Mouse (Mus musculus) neural tube, embryonic 12.5 days (tissue): ENCODE measurements around the gene Camta1. TPM values are rescaled to one million over a fixed set of nuclear protein-coding genes. Genes with fewer than 3 reads are reported as not detected.
A peak's percentile ranks its signal among the peaks of the same experiment; 100 is the strongest.

Experiments used
- ATAC-seq: fragments of 200-750 bp; cut with Nextera tagmentation; 2 replicates; pipeline ENCODE4 v1.8.0; 2017; ENCODE audit warnings: low read depth, mild to moderate bottlenecking, moderate TSS enrichment, moderate library complexity; ENCODE audit not compliant: low FRiP score
- H3K27ac ChIP-seq: fragments of 300-500 bp; sonication (generic); 2 replicates; pipeline ENCODE4 v1.5.1; 2016
- H3K27me3 ChIP-seq: fragments of 300-500 bp; sonication (generic); replicated peaks from 2 replicates; pipeline ENCODE4 v1.6.1; 2016; ENCODE audit warnings: mild to moderate bottlenecking
- H3K36me3 ChIP-seq: fragments of 300-500 bp; sonication (generic); 2 replicates; pipeline ENCODE4 v1.6.1; 2016; ENCODE audit warnings: mild to moderate bottlenecking
- H3K4me1 ChIP-seq: fragments of 300-500 bp; sonication (generic); 2 replicates; pipeline ENCODE4 v1.6.1; 2016
- H3K4me2 ChIP-seq: fragments of 300-500 bp; sonication (generic); replicated peaks from 2 replicates; pipeline ENCODE4 v1.6.1; 2016; ENCODE audit warnings: mild to moderate bottlenecking
- H3K4me3 ChIP-seq: fragments of 300-500 bp; sonication (generic); 2 replicates; pipeline ENCODE4 v1.5.1; 2016
- H3K9ac ChIP-seq: fragments of 300-500 bp; sonication (generic); 2 replicates; pipeline ENCODE4 v1.6.1; 2016; ENCODE audit warnings: mild to moderate bottlenecking
- H3K9me3 ChIP-seq: fragments of 300-500 bp; sonication (generic); 2 replicates; pipeline ENCODE4 v1.6.1; 2016; ENCODE audit warnings: mild to moderate bottlenecking
- WGBS: fragments of 180-500 bp; shearing (Covaris S2); methylation state at CpG from one replicate; pipeline ENCODE4 v1.1.7; 2016; 5-methylcytosine and 5-hydroxymethylcytosine counted together
- polyA plus RNA-seq: library from polyadenylated mRNA; unstranded; fragments of >200 nt; fragmentation: Nextera tagmentation; extraction: Ambion mirVana; gene quantifications from 2 replicates; pipeline ENCODE4 v1.2.1, GENCODE M21; 2016

The Camta1 gene
- polyA plus RNA-seq, 1 experiment from 2014 or later = 164 TPM

GRCm38 (mm10) chr4:151437859-151438258 lies 423.8 kb downstream of the Camta1 start:
- Histone ChIP-seq H3K9ac (no peak overlapping the region), H3K4me3 (no peak overlapping the region), H3K27ac (no peak overlapping the region), H3K4me1 (peaks cover 21% of the 10 kb centered on the region), H3K4me2 (no peak overlapping the region), H3K36me3 (no peaks in the 10 kb centered on the region), H3K27me3 (no peaks in the 10 kb centered on the region), H3K9me3 (0 out of 2 replicates have a peak, but pooled peaks cover 3% of the 10 kb centered on the region)
- ATAC-seq = no peak
- WGBS = 75% methylated on average over 11 of the region's 11 CpGs

- Histone ChIP-seq H3K4me3 (no peak overlapping the region), H3K9ac (no peak overlapping the region), H3K27ac (no peak overlapping the region), H3K9me3 (peaks cover 8% of the 10 kb centered on the region; the same call in 1 of the 2 replicates), H3K4me1 (0 out of 2 replicates have a peak, but pooled peaks cover 3% of the 10 kb centered on the region), H3K36me3 (no peaks in the 10 kb centered on the region), H3K4me2 (no peak overlapping the region), H3K27me3 (no peaks in the 10 kb centered on the region)
- 71% methylated on average over 3 of the region's 3 CpGs for WGBS
- ATAC-seq = no peak
Observed at GRCm38 (mm10) chr4:151425133-151425532, 436.5 kb downstream of the Camta1 start.

- H3K27ac ChIP-seq = no peak overlapping the region
Observed at GRCm38 (mm10) chr4:151422922-151423321, 438.8 kb downstream of the Camta1 start.

GRCm38 (mm10) chr4:151422361-151422760 lies 439.3 kb downstream of the Camta1 start:
- 0 out of 2 replicates have a peak, but pooled peaks cover 3% of the 10 kb centered on the region for H3K4me1 ChIP-seq
- H3K4me2 ChIP-seq = no peak overlapping the region
- no peak for ATAC-seq
- no peaks in the 10 kb centered on the region for H3K27me3 ChIP-seq
- WGBS = 67% methylated on average over 8 of the region's 8 CpGs
- H3K27ac ChIP-seq = no peak overlapping the region
- no peak overlapping the region for H3K4me3 ChIP-seq
- H3K36me3 ChIP-seq = no peaks in the 10 kb centered on the region
- H3K9me3 ChIP-seq = peaks cover 4% of the 10 kb centered on the region; the same call in 1 of the 2 replicates
- H3K9ac ChIP-seq = no peak overlapping the region

More at GRCm38 (mm10) chr4:151422922-151423321, 438.8 kb downstream of the Camta1 start:
- Histone ChIP-seq H3K27me3 (no peaks in the 10 kb centered on the region), H3K4me3 (no peak overlapping the region), H3K9me3 (peaks cover 8% of the 10 kb centered on the region; the same call in 1 of the 2 replicates), H3K9ac (no peak overlapping the region), H3K36me3 (no peaks in the 10 kb centered on the region), H3K4me1 (0 out of 2 replicates have a peak, but pooled peaks cover 3% of the 10 kb centered on the region), H3K4me2 (no peak overlapping the region)
- WGBS = 86% methylated on average over 4 of the region's 4 CpGs
- no peak for ATAC-seq

- WGBS = 73% methylated on average over 14 of the region's 14 CpGs
- H3K4me3 ChIP-seq = no peak overlapping the region
- H3K27ac ChIP-seq = no peak overlapping the region
Observed at GRCm38 (mm10) chr4:151418344-151418875, 443.3 kb downstream of the Camta1 start.

GRCm38 (mm10) chr4:151415812-151416211 lies 445.9 kb downstream of the Camta1 start:
- H3K27me3 ChIP-seq = no peaks in the 10 kb centered on the region
- H3K9ac ChIP-seq = no peak overlapping the region
- H3K9me3 ChIP-seq = no peaks in the 10 kb centered on the region
- H3K4me2 ChIP-seq = no peak overlapping the region
- no peak for ATAC-seq
- peaks cover 20% of the 10 kb centered on the region for H3K4me1 ChIP-seq
- no peak overlapping the region for H3K4me3 ChIP-seq
- H3K27ac ChIP-seq = no peak overlapping the region
- 86% methylated on average over 4 of the region's 4 CpGs for WGBS
- H3K36me3 ChIP-seq = no peaks in the 10 kb centered on the region

More at GRCm38 (mm10) chr4:151418344-151418875, 443.3 kb downstream of the Camta1 start:
- no peak for ATAC-seq
- Histone ChIP-seq H3K27me3 (no peaks in the 10 kb centered on the region), H3K9ac (no peak overlapping the region), H3K4me1 (0 out of 2 replicates have a peak, but pooled peaks cover 3% of the 10 kb centered on the region), H3K36me3 (no peaks in the 10 kb centered on the region), H3K9me3 (no peaks in the 10 kb centered on the region), H3K4me2 (no peak overlapping the region)

GRCm38 (mm10) chr4:151415376-151415775 lies 446.3 kb downstream of the Camta1 start:
- no peak overlapping the region for H3K27ac ChIP-seq
- H3K9me3 ChIP-seq = no peaks in the 10 kb centered on the region
- H3K9ac ChIP-seq = no peak overlapping the region
- no peaks in the 10 kb centered on the region for H3K27me3 ChIP-seq
- no peak for ATAC-seq
- H3K4me3 ChIP-seq = no peak overlapping the region
- no peak overlapping the region for H3K4me2 ChIP-seq
- H3K36me3 ChIP-seq = no peaks in the 10 kb centered on the region
- H3K4me1 ChIP-seq = peaks cover 20% of the 10 kb centered on the region
- WGBS = 92% methylated on average over 16 of the region's 16 CpGs

- no peak overlapping the region for H3K4me2 ChIP-seq
- H3K36me3 ChIP-seq = no peaks in the 10 kb centered on the region
- peaks cover 20% of the 10 kb centered on the region for H3K4me1 ChIP-seq
- ATAC-seq = no peak
- H3K4me3 ChIP-seq = no peak overlapping the region
- H3K9me3 ChIP-seq = no peaks in the 10 kb centered on the region
- WGBS = 92% methylated on average over 7 of the region's 7 CpGs
- H3K27me3 ChIP-seq = no peaks in the 10 kb centered on the region
- H3K27ac ChIP-seq = no peak overlapping the region
- H3K9ac ChIP-seq = no peak overlapping the region
Observed at GRCm38 (mm10) chr4:151414952-151415351, 446.7 kb downstream of the Camta1 start.

- peaks cover 20% of the 10 kb centered on the region for H3K4me1 ChIP-seq
- no peak for ATAC-seq
Observed at GRCm38 (mm10) chr4:151411641-151412061, 450.0 kb downstream of the Camta1 start.

GRCm38 (mm10) chr4:151411016-151411415 lies 450.7 kb downstream of the Camta1 start:
- H3K9me3 ChIP-seq = peaks cover 7% of the 10 kb centered on the region
- H3K27me3 ChIP-seq = no peaks in the 10 kb centered on the region
- H3K9ac ChIP-seq = no peak overlapping the region
- H3K4me2 ChIP-seq = no peak overlapping the region
- H3K4me3 ChIP-seq = no peak overlapping the region
- WGBS = 51% methylated on average over 3 of the region's 3 CpGs
- H3K36me3 ChIP-seq = no peaks in the 10 kb centered on the region
- peaks cover 20% of the 10 kb centered on the region for H3K4me1 ChIP-seq
- H3K27ac ChIP-seq = no peak overlapping the region
- ATAC-seq = no peak

More at GRCm38 (mm10) chr4:151411641-151412061, 450.0 kb downstream of the Camta1 start:
- Histone ChIP-seq H3K27me3 (no peaks in the 10 kb centered on the region), H3K9me3 (peaks cover 7% of the 10 kb centered on the region), H3K4me3 (no peak overlapping the region), H3K9ac (no peak overlapping the region), H3K27ac (no peak overlapping the region), H3K36me3 (no peaks in the 10 kb centered on the region), H3K4me2 (0 out of 2 replicates have a peak overlapping the region, but pooled peaks have one; percentile 14)
- 32% methylated on average over 14 of the region's 14 CpGs for WGBS

GRCm38 (mm10) chr4:151409291-151409690 lies 452.4 kb downstream of the Camta1 start:
- Histone ChIP-seq H3K4me2 (no peak overlapping the region), H3K27ac (no peak overlapping the region), H3K9me3 (peaks cover 7% of the 10 kb centered on the region), H3K4me3 (no peak overlapping the region), H3K9ac (no peak overlapping the region), H3K36me3 (no peaks in the 10 kb centered on the region), H3K4me1 (peaks cover 33% of the 10 kb centered on the region), H3K27me3 (no peaks in the 10 kb centered on the region)
- ATAC-seq = no peak
- WGBS = 78% methylated on average over 6 of the region's 6 CpGs

GRCm38 (mm10) chr4:151408811-151409210 lies 452.9 kb downstream of the Camta1 start:
- Histone ChIP-seq H3K4me2 (no peak overlapping the region), H3K27me3 (no peaks in the 10 kb centered on the region), H3K9me3 (peaks cover 7% of the 10 kb centered on the region), H3K4me1 (peaks cover 38% of the 10 kb centered on the region), H3K9ac (no peak overlapping the region), H3K36me3 (no peaks in the 10 kb centered on the region), H3K4me3 (no peak overlapping the region), H3K27ac (no peak overlapping the region)
- WGBS = 49% methylated on average over 8 of the region's 8 CpGs
- no peak for ATAC-seq

- H3K4me3 ChIP-seq = no peak overlapping the region
- H3K27me3 ChIP-seq = no peaks in the 10 kb centered on the region
- H3K4me1 ChIP-seq = peaks cover 39% of the 10 kb centered on the region
- ATAC-seq = no peak
- no peaks in the 10 kb centered on the region for H3K36me3 ChIP-seq
- H3K9ac ChIP-seq = no peak overlapping the region
- peaks cover 7% of the 10 kb centered on the region for H3K9me3 ChIP-seq
- no peak overlapping the region for H3K27ac ChIP-seq
- no peak overlapping the region for H3K4me2 ChIP-seq
- 95% methylated on average over 4 of the region's 4 CpGs for WGBS
Observed at GRCm38 (mm10) chr4:151408246-151408645, 453.4 kb downstream of the Camta1 start.
